Mouse (Mus musculus): ENCODE data around the gene Tmod2.
"Not testable (repeated sequence)": the region's sequence is repeated elsewhere in the genome, so short reads cannot be mapped to it uniquely, and the experiment has no call there.

The Tmod2 gene

DNA sequence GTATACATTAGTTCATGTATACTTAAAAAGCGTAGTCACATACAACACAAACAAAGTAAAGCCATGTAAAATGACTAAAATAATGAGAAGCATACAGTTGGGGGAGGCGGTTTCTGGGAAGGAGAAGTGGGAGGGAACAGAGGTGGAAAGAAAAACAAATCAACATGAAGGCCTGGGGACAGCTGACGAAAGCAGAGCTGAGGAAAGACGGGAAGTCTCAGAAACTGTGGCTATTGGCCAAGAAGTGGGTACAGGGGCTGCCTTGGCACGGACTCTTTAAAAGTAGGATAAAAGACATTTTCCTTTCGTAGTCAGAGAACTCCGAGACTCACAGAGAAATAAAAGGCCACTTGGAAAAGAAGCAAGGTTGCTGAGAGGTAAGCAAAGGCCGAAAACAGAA, 62.1 kb downstream of the Tmod2 start:
- no peak for DNase-seq

GRCm38 (mm10) chr9:75546885-75547553, 64.1 kb downstream of the Tmod2 start:
- peak; percentile 32 for DNase-seq

GRCm38 (mm10) chr9:75545514-75545913, 65.6 kb downstream of the Tmod2 start:
- no peak for DNase-seq

- peak; percentile 56 for DNase-seq
These were observed 69.6 kb downstream of the Tmod2 start for GRCm38 (mm10) chr9:75541497-75541896.

- no peak for DNase-seq
These were observed 74.7 kb downstream of the Tmod2 start for GRCm38 (mm10) chr9:75536422-75536821.

GRCm38 (mm10) chr9:75534431-75534962, 76.6 kb downstream of the Tmod2 start:
- no peak for DNase-seq

GRCm38 (mm10) chr9:75532989-75533388, 78.1 kb downstream of the Tmod2 start:
- not testable (repeated sequence) for DNase-seq

DNA sequence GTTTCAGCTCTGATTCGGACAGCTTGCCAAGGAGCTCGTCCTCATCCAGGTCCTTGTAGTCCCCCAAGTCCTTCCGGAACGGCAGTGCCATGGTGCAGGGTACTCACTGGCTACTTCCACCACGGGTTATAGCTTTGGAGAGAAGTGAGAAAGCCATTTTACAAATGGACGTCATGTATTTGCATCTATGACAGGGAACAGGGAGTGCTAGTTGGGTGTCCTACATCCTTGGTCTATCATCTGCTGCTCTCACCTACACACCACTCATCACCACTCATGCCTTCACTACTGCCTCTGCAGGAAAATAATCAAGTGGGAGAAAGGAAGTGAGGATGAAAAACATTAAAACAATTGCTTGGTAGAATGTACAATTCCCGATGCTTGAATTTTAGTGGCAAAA, 78.7 kb downstream of the Tmod2 start:
- DNase-seq, result no peak

- no peak for DNase-seq
These were observed 81.8 kb downstream of the Tmod2 start for GRCm38 (mm10) chr9:75529358-75529757.

GRCm38 (mm10) chr9:75528096-75528495, 83.0 kb downstream of the Tmod2 start:
- DNase-seq, result no peak

- DNase-seq, result no peak
These were observed 83.6 kb downstream of the Tmod2 start for GRCm38 (mm10) chr9:75527368-75528059.

- DNase-seq, result no peak
These were observed 87.5 kb downstream of the Tmod2 start for GRCm38 (mm10) chr9:75523646-75524045.

DNA sequence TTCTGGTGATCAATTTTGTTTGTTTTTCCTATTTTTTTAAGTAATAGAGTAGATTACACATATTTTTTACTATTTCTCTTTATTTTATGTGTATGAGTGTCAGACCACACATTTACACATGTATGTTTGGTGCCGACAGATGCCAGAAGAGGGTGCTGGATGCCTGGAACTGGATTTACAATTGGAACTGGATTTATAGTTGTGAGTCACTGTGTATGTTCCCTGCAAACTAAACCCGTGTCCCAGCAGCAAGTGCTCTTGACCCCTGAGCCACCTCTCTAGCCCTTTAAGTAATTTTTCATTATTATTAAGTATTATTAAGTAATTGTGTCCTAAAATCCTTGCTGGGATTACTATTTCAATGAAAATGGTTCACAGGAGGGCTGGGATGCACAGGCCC, 88.9 kb downstream of the Tmod2 start:
- no peak for DNase-seq

GRCm38 (mm10) chr9:75521788-75522187, 89.3 kb downstream of the Tmod2 start:
- peak; percentile 79 for DNase-seq

DNA sequence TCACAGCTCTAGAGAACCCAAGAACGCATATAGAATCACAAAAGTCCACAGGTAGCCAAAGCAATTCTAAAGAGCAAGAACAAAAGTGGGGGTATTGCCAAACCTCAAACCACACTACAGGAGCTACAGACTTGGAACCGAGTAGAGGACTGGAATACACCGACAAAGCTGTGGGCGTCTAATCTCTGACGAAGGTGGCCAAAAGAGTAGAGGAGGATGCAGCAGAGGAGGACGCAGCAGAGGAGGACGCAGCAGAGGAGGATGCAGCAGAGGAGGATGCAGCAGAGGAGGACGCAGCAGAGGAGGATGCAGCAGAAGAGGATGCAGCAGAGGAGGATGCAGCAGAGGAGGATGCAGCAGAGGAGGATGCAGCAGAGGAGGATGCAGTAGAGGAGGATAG, 90.2 kb downstream of the Tmod2 start:
- no peak for DNase-seq

GRCm38 (mm10) chr9:75517751-75518150, 93.4 kb downstream of the Tmod2 start:
- no peak for DNase-seq

Measured in thymus, postnatal 4 days (tissue).